Mouse (Mus musculus): ENCODE data around the gene Sccpdh.
"Not testable (repeated sequence)": the region's sequence is repeated elsewhere in the genome, so short reads cannot be mapped to it uniquely, and the experiment has no call there.

The Sccpdh gene

GRCm38 (mm10) chr1:179668013-179668805 is at the start of gene Sccpdh:
Gene Sccpdh, plus strand, starts transcription at chr1:179668210.
- peak; percentile 76 to 80 for DNase-seq (ENCODE audit: low spot score in 2 of 2)

- DNase-seq (ENCODE audit: low spot score in 2 of 2), result no peak
Measured at GRCm38 (mm10) chr1:179622665-179623064, 45.3 kb upstream of the Sccpdh start.

- peak in 1 of 2 experiments; percentile 35 for DNase-seq (ENCODE audit: low spot score in 2 of 2)
Measured at GRCm38 (mm10) chr1:179623657-179624056, 44.4 kb upstream of the Sccpdh start.

GRCm38 (mm10) chr1:179624354-179624753 is 43.7 kb upstream of the Sccpdh start:
- peak; percentile 27 to 43 for DNase-seq (ENCODE audit: low spot score in 2 of 2)

GRCm38 (mm10) chr1:179627855-179628254 is 40.2 kb upstream of the Sccpdh start:
- no peak for DNase-seq (ENCODE audit: low spot score in 2 of 2)

- no peak for DNase-seq (ENCODE audit: low spot score in 2 of 2)
Measured at GRCm38 (mm10) chr1:179628438-179629106, 39.4 kb upstream of the Sccpdh start.

- DNase-seq (ENCODE audit: low spot score in 2 of 2), result no peak
Measured at GRCm38 (mm10) chr1:179629276-179629675, 38.7 kb upstream of the Sccpdh start.

- DNase-seq (ENCODE audit: low spot score in 2 of 2), result no peak
Measured at GRCm38 (mm10) chr1:179632746-179633413, 35.1 kb upstream of the Sccpdh start.

GRCm38 (mm10) chr1:179633414-179633752 is 34.6 kb upstream of the Sccpdh start:
- DNase-seq (ENCODE audit: low spot score in 2 of 2), result peak in 1 of 2 experiments; percentile 29

GRCm38 (mm10) chr1:179634159-179634558 is 33.9 kb upstream of the Sccpdh start:
- DNase-seq (ENCODE audit: low spot score in 2 of 2), result no peak

GRCm38 (mm10) chr1:179642726-179643125 is 25.3 kb upstream of the Sccpdh start:
- DNase-seq (ENCODE audit: low spot score in 2 of 2), result no peak

GRCm38 (mm10) chr1:179644151-179644550 is 23.9 kb upstream of the Sccpdh start:
- no peak for DNase-seq (ENCODE audit: low spot score in 2 of 2)

- peak; percentile 80 to 90 for DNase-seq (ENCODE audit: low spot score in 2 of 2)
Measured at GRCm38 (mm10) chr1:179645101-179645979, 22.7 kb upstream of the Sccpdh start.

- no peak for DNase-seq (ENCODE audit: low spot score in 2 of 2)
Measured at GRCm38 (mm10) chr1:179645980-179646268, 22.1 kb upstream of the Sccpdh start.

- DNase-seq (ENCODE audit: low spot score in 2 of 2), result not testable (repeated sequence)
Measured at GRCm38 (mm10) chr1:179648678-179649077, 19.3 kb upstream of the Sccpdh start.

- DNase-seq (ENCODE audit: low spot score in 2 of 2), result peak in 1 of 2 experiments; percentile 0
Measured at GRCm38 (mm10) chr1:179649324-179649723, 18.7 kb upstream of the Sccpdh start.

- no peak for DNase-seq (ENCODE audit: low spot score in 2 of 2)
Measured at GRCm38 (mm10) chr1:179650284-179650683, 17.7 kb upstream of the Sccpdh start.

- peak in 1 of 2 experiments; percentile 26 for DNase-seq (ENCODE audit: low spot score in 2 of 2)
Measured at GRCm38 (mm10) chr1:179651224-179651623, 16.8 kb upstream of the Sccpdh start.

- DNase-seq (ENCODE audit: low spot score in 2 of 2), result peak in 1 of 2 experiments; percentile 47
Measured at GRCm38 (mm10) chr1:179663065-179663464, 4.9 kb upstream of the Sccpdh start.

- DNase-seq (ENCODE audit: low spot score in 2 of 2), result no peak
Measured at GRCm38 (mm10) chr1:179664309-179664930, 3.6 kb upstream of the Sccpdh start.

GRCm38 (mm10) chr1:179666971-179667370 is 1.0 kb upstream of the Sccpdh start:
- no peak for DNase-seq (ENCODE audit: low spot score in 2 of 2)

Data from frontal cortex, postnatal 36 days (tissue).